21 mouse cellular contexts compared by ENCODE assay signal in genomic region chr10:128511761-128512160, GRCm38 (mm10).
"Had no signal": no experiment of that assay in that cellular context is flagged by ENCODE, and none has a peak within 500 bp of the region (broad histone marks: within the 10 kb centered on the region; RNA-seq: fewer than 3 reads in every experiment).

No protein-coding gene starts in this region.

- H3K4me2 ChIP-seq: heart, embryonic 12.5 days; hindbrain, embryonic 13.5 days; hindbrain, embryonic 15.5 days; limb, embryonic 13.5 days; limb, embryonic 15.5 days; liver, embryonic 12.5 days had no signal

- H3K4me3 ChIP-seq: heart, adult 2 months; heart, embryonic 12.5 days; hindbrain, embryonic 13.5 days; hindbrain, embryonic 15.5 days; limb, embryonic 13.5 days; limb, embryonic 15.5 days; liver, embryonic 12.5 days had no signal

- H3K4me1 ChIP-seq: heart, embryonic 12.5 days; hindbrain, embryonic 13.5 days; hindbrain, embryonic 15.5 days; limb, embryonic 13.5 days; limb, embryonic 15.5 days had no signal

- H3K9ac ChIP-seq: heart, embryonic 12.5 days; hindbrain, embryonic 13.5 days; hindbrain, embryonic 15.5 days; limb, embryonic 13.5 days; limb, embryonic 15.5 days; liver, embryonic 12.5 days; liver, embryonic 14.5 days had no signal

- H3K9me3 ChIP-seq: heart, embryonic 12.5 days; hindbrain, embryonic 13.5 days; hindbrain, embryonic 15.5 days; limb, embryonic 13.5 days; limb, embryonic 15.5 days; liver, embryonic 12.5 days had no signal

- H3K36me3 ChIP-seq: hindbrain, embryonic 15.5 days had no signal

- H3K27me3 ChIP-seq: liver, embryonic 12.5 days had no signal

- ATAC-seq: hindbrain, postnatal 0 days; intestine, embryonic 16.5 days had no signal

- DNase-seq: gastrocnemius, postnatal 14 days; gastrocnemius, postnatal 36 days; heart, adult 2 months; heart, postnatal 10 days; heart, postnatal 36 days; kidney, adult 11 months; kidney, adult 8-10 months; kidney, postnatal 14 days; kidney, postnatal 36 days; layer of hippocampus, adult 9-11 months; layer of hippocampus, postnatal 36 days; left cerebral cortex, postnatal 4 days had no signal

- H3K27ac ChIP-seq: heart, adult 2 months; hindbrain, embryonic 13.5 days; hindbrain, embryonic 15.5 days; hindbrain, postnatal 0 days; limb, embryonic 13.5 days; limb, embryonic 15.5 days; liver, embryonic 12.5 days; liver, embryonic 14.5 days had no signal
